Mouse (Mus musculus) heart, postnatal 0 days (tissue): ENCODE measurements around the gene Rnf181. TPM values are rescaled to one million over a fixed set of nuclear protein-coding genes. Genes with fewer than 3 reads are reported as not detected.

Experiments used
- ATAC-seq: fragments of 200-750 bp; cut with Nextera tagmentation; 2 replicates; pipeline ENCODE4 v1.8.0; 2017; ENCODE audit warnings: low read depth, moderate number of reproducible peaks, moderate library complexity; ENCODE audit not compliant: insufficient read depth
- DNase-seq: peaks from one replicate; pipeline ENCODE4 v3.0.0-alpha.2; 2016; ENCODE audit warnings: low spot score
- H3K27ac ChIP-seq: fragments of 300-500 bp; sonication (generic); 2 replicates; pipeline ENCODE4 v1.5.1; 2014; ENCODE audit warnings: low read depth, mild to moderate bottlenecking
- H3K27me3 ChIP-seq: fragments of 300-500 bp; sonication (generic); 2 replicates; pipeline ENCODE4 v1.6.1; 2014; ENCODE audit warnings: low read length, mixed read lengths; ENCODE audit not compliant: control insufficient read depth, insufficient read depth
- H3K36me3 ChIP-seq: fragments of 300-500 bp; sonication (generic); replicated peaks from 2 replicates; pipeline ENCODE4 v1.6.1; 2014; ENCODE audit warnings: low read length, mixed read lengths; ENCODE audit not compliant: control insufficient read depth, insufficient read depth
- H3K4me1 ChIP-seq: fragments of 300-500 bp; sonication (generic); 2 replicates; pipeline ENCODE4 v1.6.1; 2014; ENCODE audit warnings: antibody characterized with exemption; ENCODE audit not compliant: control insufficient read depth, insufficient read depth
- H3K4me2 ChIP-seq: fragments of 300-500 bp; sonication (generic); 2 replicates; pipeline ENCODE4 v1.6.1; 2014; ENCODE audit warnings: low read depth, mild to moderate bottlenecking, low read length, moderate library complexity
- H3K4me3 ChIP-seq: fragments of 300-500 bp; sonication (generic); 2 replicates; pipeline ENCODE4 v1.5.1; 2014; ENCODE audit warnings: low read depth, low read length
- H3K9ac ChIP-seq: fragments of 300-500 bp; sonication (generic); replicated peaks from 2 replicates; pipeline ENCODE4 v1.6.1; 2014; ENCODE audit warnings: low read depth, low read length, mixed read lengths
- H3K9me3 ChIP-seq: fragments of 300-500 bp; sonication (generic); replicated peaks from 2 replicates; pipeline ENCODE4 v1.6.1; 2016; ENCODE audit warnings: low read length; ENCODE audit not compliant: control insufficient read depth
- CTCF ChIP-seq: IDR thresholded peaks from 2 replicates; pipeline ENCODE4 v1.5.1; 2016; ENCODE audit warnings: antibody characterized with exemption, control low read depth, low read depth
- EP300 ChIP-seq: IDR thresholded peaks from 2 replicates; pipeline ENCODE4 v1.6.1; 2016; ENCODE audit warnings: antibody characterized with exemption, low read depth
- WGBS: fragments of 180-500 bp; shearing (Covaris S2); extraction: QIAGEN DNeasy Blood & Tissue Kit; methylation state at CpG from one replicate; pipeline ENCODE4 v1.1.7; 2014; 5-methylcytosine and 5-hydroxymethylcytosine counted together
- polyA plus RNA-seq: library from polyadenylated mRNA; unstranded; fragments of >200 nt; fragmentation: Nextera tagmentation; extraction: Ambion mirVana; gene quantifications from 2 replicates; pipeline ENCODE4 v1.2.1, GENCODE M21; 2015
- total RNA-seq: library from RNA; depleted of rRNA; stranded (reverse); fragments of >200 nt; gene quantifications from 2 replicates; pipeline ENCODE4 v1.2.3, GENCODE M21; 2014; ENCODE audit warnings: low replicate concordance

Gene Rnf181
- total and polyA plus RNA-seq, 2 experiments from 2014 or later = 53.5 to 74.9 TPM

- H3K36me3 ChIP-seq = peaks cover 21% of the 10 kb centered on the region
- H3K4me1 ChIP-seq = peaks cover 19% of the 10 kb centered on the region
- no peaks in the 10 kb centered on the region for H3K9me3 ChIP-seq
- no peaks in the 10 kb centered on the region for H3K27me3 ChIP-seq
- H3K4me2 ChIP-seq = no peak overlapping the region
- DNase-seq = no peak
- H3K4me3 ChIP-seq = no peak overlapping the region
- no peak overlapping the region for H3K9ac ChIP-seq
- WGBS = 51% methylated on average over 2 of the region's 2 CpGs
- H3K27ac ChIP-seq = no peak overlapping the region
- no peak for TF ChIP-seq EP300
- TF ChIP-seq CTCF = no peak
- ATAC-seq = no peak
These were observed 7.4 kb downstream of the Rnf181 start for GRCm38 (mm10) chr6:72359343-72359742.

- H3K27ac ChIP-seq = no peak overlapping the region
- peaks cover 19% of the 10 kb centered on the region for H3K4me1 ChIP-seq
- no peaks in the 10 kb centered on the region for H3K9me3 ChIP-seq
- TF ChIP-seq CTCF = no peak
- TF ChIP-seq EP300 = no peak
- peaks cover 21% of the 10 kb centered on the region for H3K36me3 ChIP-seq
- DNase-seq = no peak
- ATAC-seq = no peak
- H3K27me3 ChIP-seq = no peaks in the 10 kb centered on the region
- H3K9ac ChIP-seq = no peak overlapping the region
- WGBS = 92% methylated on average over 10 of the region's 10 CpGs
- H3K4me2 ChIP-seq = no peak overlapping the region
- H3K4me3 ChIP-seq = no peak overlapping the region
These were observed 8.5 kb downstream of the Rnf181 start for GRCm38 (mm10) chr6:72358086-72358764.

- Histone ChIP-seq H3K4me2 (no peak overlapping the region), H3K4me1 (peaks cover 27% of the 10 kb centered on the region), H3K36me3 (peaks cover 21% of the 10 kb centered on the region), H3K27ac (no peak overlapping the region), H3K9ac (no peak overlapping the region), H3K4me3 (no peak overlapping the region), H3K27me3 (no peaks in the 10 kb centered on the region), H3K9me3 (no peaks in the 10 kb centered on the region)
- 51% methylated on average over 5 of the region's 5 CpGs for WGBS
- TF ChIP-seq EP300 (no peak), CTCF (no peak)
- ATAC-seq = no peak
- no peak for DNase-seq
These were observed 9.3 kb downstream of the Rnf181 start for GRCm38 (mm10) chr6:72357164-72358079.

- H3K9ac ChIP-seq = peak overlapping the region; percentile 52
- WGBS = 19% methylated on average over 8 of the region's 8 CpGs
- H3K4me1 ChIP-seq = peaks cover 22% of the 10 kb centered on the region
- peak overlapping the region; percentile 72 for H3K4me3 ChIP-seq
- H3K27me3 ChIP-seq = no peaks in the 10 kb centered on the region
- TF ChIP-seq EP300 (no peak), CTCF (no peak)
- no peaks in the 10 kb centered on the region for H3K9me3 ChIP-seq
- peak overlapping the region; percentile 93 for H3K4me2 ChIP-seq
- peaks cover 22% of the 10 kb centered on the region for H3K36me3 ChIP-seq
- ATAC-seq (no peak), DNase-seq (no peak)
- no peak overlapping the region for H3K27ac ChIP-seq
These were observed 10.7 kb downstream of the Rnf181 start for GRCm38 (mm10) chr6:72356001-72356532.

- Histone ChIP-seq H3K27ac (peak within 1 kb of the TSS; percentile 64), H3K36me3 (peaks cover 30% of the 10 kb centered on the region), H3K4me2 (peak within 1 kb of the TSS; percentile 93), H3K27me3 (no peaks in the 10 kb centered on the region), H3K9me3 (no peaks in the 10 kb centered on the region), H3K9ac (peak within 1 kb of the TSS; percentile 52), H3K4me3 (peak within 1 kb of the TSS; percentile 72), H3K4me1 (peaks cover 21% of the 10 kb centered on the region)
- no peak for TF ChIP-seq EP300
- TF ChIP-seq CTCF = peak; percentile 39
- DNase-seq (peak; percentile 84), ATAC-seq (peak; percentile 95)
- under 1% methylated on average over 71 of the region's 71 CpGs for WGBS
These were observed 11.5 kb downstream of the Rnf181 start, which contains the start of gene Tmem150a for GRCm38 (mm10) chr6:72355066-72355911. Gene Tmem150a, plus strand, starts transcription at chr6:72355447.
